Mouse (Mus musculus) B cell, adult 62 days (primary cell): ENCODE measurements around the gene Bpifa2. TPM values are rescaled to one million over a fixed set of nuclear protein-coding genes. Genes with fewer than 3 reads are reported as not detected.

ENCODE experiments used
- total RNA-seq: library from RNA; stranded (reverse); gene quantifications from 4 replicates; pipeline ENCODE4 v1.2.4, GENCODE M21; 2023

Bpifa2 gene
- total RNA-seq, result not detected in 4 replicates

GRCm38 (mm10) chr2:154007965-154008364, at the start of gene Bpifa2:
TSS of gene Bpifa2 (plus strand) at chr2:154008265.

DNA sequence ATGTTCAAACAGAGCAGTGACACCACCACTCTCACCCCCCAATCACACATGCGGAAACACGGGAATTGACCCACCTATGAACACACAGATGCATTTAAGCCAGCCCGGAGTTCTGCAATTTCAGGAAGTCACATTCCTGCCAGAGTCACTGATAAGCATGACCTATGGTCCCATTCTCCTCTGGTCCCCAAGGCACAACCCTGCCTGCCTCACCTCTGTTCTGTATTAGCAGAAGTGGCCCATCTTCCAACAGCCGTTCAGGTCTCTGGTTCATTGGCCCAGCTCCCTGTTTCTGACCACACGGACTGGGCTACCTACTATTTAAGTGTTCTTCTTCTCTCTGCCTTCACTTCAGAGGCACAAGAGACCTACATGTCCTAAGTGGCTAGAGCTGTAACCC, 33.5 kb upstream of the Bpifa2 start, which contains the start of gene Bpifa6:
TSS of gene Bpifa6 (plus strand) at position 364 of the 400 bp plus-strand sequence.

Other genes starting within 250 kb of the Bpifa2 start
- 1.0 to 1.3 TPM (median 1.2 TPM) in 4 replicates for gene Efcab8, start 228.3 kb upstream of the Bpifa2 start, total RNA-seq
- not detected in 4 replicates for gene Sun5, start 137.2 kb upstream of the Bpifa2 start, total RNA-seq
- not detected in 4 replicates for gene Bpifb2, start 133.2 kb upstream of the Bpifa2 start, total RNA-seq
- gene Bpifb6, start 107.9 kb upstream of the Bpifa2 start, total RNA-seq, result not detected in 4 replicates
- gene Bpifb3, start 90.0 kb upstream of the Bpifa2 start, total RNA-seq, result not detected in 4 replicates
- not detected in 4 replicates for gene Bpifb4, start 70.1 kb upstream of the Bpifa2 start, total RNA-seq
- not detected in 4 replicates for gene Bpifa6, start 33.3 kb upstream of the Bpifa2 start, total RNA-seq
- gene Bpifa3, start 122.1 kb downstream of the Bpifa2 start, total RNA-seq, result not detected in 4 replicates
- not detected in 4 replicates for gene Bpifa1, start 134.6 kb downstream of the Bpifa2 start, total RNA-seq
- gene Bpifa5, start 154.3 kb downstream of the Bpifa2 start, total RNA-seq, result not detected in 4 replicates
- not detected in 4 replicates for gene Bpifb1, start 182.6 kb downstream of the Bpifa2 start, total RNA-seq
- gene Bpifb5, start 215.5 kb downstream of the Bpifa2 start, total RNA-seq, result not detected in 4 replicates
- not detected in 4 replicates for gene Bpifb9a, start 249.6 kb downstream of the Bpifa2 start, total RNA-seq